Mouse (Mus musculus): ENCODE results near the gene D5Ertd577e.
"Not testable (repeated sequence)": the region's sequence is repeated elsewhere in the genome, so short reads cannot be mapped to it uniquely, and the experiment has no call there.

Gene D5Ertd577e

DNA sequence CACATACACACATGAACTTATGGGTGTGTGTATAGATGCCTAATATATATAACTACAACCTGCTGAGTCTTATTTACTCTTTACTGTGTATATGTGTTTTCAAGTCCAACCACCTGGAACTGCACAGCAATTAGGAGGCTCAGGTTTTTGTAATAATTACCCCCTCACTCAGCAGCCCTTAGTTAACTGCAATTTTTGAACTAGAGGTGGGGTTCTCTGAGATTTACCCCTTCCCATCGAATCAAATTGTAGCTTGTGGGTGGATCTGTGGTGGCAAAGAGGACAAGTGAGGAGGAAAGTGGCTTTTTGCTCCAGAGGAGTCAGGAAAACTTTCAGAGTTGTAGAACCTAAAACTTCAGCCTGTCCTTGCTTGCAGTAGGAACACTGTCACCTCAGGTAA is at the start of gene D5Ertd577e:
Gene D5Ertd577e, plus strand, starts transcription at position 301 of the 400 bp plus-strand sequence.
- not testable (repeated sequence) for DNase-seq (ENCODE audit: extremely low spot score, low spot score)

DNA sequence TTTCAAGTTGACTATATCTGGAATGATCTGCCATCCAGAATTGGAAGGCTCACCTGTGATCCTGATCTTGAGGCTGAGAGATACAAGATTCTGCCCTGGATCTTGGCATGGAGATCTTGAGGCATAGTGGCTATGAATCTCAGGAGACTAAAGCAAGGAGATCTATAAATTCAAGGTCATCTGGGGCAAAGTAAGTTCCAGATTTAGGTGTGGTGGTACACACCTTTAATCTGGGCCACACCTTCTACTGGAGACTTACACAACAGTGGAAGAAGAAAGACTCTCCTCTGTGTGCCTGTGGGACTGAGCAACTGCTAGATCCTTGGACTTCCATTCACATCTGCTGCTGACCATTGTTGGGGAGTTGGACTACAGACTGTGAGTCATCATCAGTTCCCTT is 53.9 kb downstream of the D5Ertd577e start, which contains the start of gene Gm3286:
Gene Gm3286, plus strand, starts transcription at position 301 of the 400 bp plus-strand sequence.
- not testable (repeated sequence) for DNase-seq (ENCODE audit: extremely low spot score, low spot score)

Data from neural tube, embryonic 10.5 days (tissue).